Mouse (Mus musculus): ENCODE results near the gene Slc51a.
A peak's percentile ranks its signal among the peaks of the same experiment; 100 is the strongest.
"Not testable (repeated sequence)": the region's sequence is repeated elsewhere in the genome, so short reads cannot be mapped to it uniquely, and the experiment has no call there.

The Slc51a gene

DNA sequence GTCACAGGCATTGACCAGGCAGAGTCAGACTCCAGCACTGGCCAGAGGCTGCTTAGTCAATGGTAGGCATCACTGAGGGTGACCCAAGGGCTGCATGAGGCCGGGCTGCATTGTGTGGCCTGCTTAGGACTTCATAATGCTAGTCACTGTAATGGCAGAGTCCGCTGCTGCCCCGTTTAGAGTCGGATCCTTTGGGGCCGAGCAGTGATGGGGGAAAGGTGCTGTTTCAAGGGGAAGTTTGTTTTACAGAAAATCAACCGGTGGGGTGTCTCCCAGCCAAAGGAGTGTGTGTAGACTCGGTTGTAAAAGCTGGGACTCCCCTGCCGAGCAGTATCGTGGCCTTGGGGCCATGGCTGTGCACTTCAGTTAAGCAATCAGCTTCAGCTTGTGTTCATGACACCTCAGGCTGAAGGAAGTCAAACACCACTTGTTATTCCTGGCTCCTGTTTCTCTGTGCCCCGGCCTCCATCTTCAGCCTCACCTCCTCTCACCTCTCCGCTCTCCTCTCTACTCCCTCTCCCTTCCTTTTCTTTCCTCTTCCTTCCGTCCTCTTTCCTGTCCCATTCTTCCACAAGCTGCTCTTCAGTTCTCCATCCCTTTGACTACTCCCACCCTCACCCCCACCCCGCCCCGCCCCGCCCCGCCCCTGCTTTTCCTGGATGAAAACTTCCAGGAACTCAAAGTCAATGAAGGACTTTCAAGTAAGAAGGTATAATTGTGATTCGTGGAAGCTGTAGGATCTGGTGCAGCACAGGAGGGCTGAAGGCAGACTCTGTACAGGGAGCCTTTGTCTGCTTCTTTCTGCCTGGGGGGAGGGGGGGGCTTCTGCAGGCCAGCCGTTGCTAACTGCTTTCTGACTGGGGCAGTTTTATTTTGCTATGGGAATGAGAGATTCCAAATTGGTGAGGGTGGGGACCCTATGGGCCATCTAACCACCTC is 23.0 kb upstream of the Slc51a start:
- no peak for DNase-seq (ENCODE audit: low read depth in 1 of 2, low spot score in 2 of 2)

DNA sequence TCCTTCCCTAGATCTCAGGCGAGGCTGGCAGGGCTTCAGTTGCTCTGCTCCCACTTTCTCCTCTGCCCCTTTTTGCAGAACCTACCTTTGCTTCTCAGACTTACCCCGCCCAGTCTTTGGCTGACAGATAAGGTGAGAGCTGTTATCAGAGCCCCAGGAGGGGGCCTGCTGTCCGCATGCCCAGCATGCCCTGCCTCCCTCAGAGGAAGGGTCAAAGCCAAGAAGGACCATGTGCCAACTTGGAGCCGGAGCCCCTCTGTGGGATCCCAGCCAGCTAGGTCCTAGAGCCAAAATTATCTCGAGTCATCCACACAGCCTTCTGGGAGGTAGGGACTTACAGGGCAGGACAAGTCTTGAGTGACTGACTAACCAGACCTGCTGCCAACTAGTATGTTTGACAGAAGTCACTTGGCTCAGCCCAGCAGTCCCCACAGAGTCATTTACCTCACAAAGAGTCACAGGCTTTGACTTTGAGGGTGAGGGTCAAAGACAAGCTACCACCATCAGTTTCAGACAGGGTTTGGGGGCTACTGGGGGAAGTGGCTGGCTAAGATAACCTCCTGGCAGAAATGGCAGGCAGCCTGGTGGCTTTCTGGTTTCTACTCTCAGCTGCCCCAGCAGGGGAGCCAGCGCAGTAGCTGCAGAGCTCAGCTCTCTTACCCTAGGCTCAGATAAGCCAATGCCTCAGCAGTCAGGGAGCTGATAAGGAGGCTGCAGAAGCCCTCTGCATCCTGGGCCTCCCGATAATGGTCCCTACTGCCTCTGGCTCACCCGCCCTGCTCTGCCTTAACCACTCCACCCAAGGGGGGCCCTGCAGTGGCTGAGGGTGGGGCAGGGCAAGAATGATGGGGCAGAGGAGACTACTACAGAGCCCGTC is 21.6 kb upstream of the Slc51a start:
- no peak for DNase-seq (ENCODE audit: low read depth in 1 of 2, low spot score in 2 of 2)

DNA sequence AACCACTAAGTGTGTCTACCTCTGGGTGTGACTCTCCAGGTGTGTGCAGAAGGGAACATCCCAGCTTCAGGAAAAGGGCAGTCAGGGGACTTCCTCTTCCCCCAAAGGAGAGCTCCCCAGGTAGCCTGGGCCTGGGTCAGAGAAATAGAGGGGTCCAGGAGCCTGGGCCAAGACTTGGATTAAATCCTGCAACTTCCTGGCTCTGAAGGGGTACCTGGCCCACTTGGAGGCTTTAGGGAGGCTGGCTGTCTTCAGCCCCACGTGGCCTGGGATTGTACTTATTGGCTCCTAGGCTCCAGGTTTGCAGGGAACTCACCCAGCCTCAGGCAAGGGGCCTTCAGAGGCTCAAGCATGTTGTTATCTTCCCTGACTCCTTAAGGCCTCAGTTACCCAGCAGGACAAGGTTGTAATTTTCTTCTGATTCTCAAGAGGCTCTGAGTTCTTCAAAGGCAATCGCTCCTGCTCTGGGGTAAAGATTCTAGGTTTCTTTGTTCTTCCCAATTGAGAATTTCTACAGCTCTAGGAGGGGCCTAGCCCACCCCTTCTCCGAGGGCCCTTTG is 20.9 kb upstream of the Slc51a start:
- no peak for DNase-seq (ENCODE audit: low read depth in 1 of 2, low spot score in 2 of 2)

DNA sequence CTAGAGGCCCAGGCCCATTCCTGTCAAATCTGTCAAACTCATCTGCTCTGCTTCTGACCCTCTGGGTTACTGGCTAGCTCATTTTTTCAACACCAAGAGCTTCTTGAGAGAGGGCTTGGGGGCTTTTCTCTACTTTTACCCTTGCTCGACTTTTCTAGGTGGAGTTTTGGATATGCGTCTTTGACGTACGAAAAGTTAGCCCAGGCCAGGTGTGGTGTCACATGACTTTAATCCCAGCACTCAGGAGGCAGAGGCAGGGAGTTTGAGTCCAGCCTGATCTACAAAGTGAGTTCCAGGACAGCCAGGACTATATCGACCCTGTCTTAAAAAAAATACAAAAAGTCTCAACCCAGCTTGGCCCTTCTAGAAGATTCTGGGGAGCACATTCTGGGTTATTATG is 20.4 kb upstream of the Slc51a start:
- DNase-seq (ENCODE audit: low read depth in 1 of 2, low spot score in 2 of 2) = no peak

DNA sequence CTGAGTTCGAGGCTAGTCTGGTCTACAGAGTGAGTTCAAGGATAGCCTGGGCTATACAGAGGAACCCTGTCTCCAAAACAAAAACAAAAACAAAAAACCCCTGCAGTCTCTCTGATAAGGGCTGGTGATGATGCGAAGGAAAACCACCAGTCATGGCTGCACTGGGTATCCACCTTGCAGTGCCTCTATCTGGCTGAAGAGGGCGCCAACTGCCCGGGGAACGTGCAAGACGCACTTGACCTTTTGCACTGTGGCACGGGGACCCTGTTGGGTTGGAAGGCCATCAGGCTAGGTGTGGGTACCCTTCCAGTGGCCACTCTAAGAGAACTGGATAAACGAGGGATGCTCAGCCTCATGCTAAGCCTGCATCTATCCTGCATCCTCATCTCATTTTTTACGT is 19.7 kb upstream of the Slc51a start:
- DNase-seq (ENCODE audit: low read depth in 1 of 2, low spot score in 2 of 2) = peak; percentile 25 to 48

DNA sequence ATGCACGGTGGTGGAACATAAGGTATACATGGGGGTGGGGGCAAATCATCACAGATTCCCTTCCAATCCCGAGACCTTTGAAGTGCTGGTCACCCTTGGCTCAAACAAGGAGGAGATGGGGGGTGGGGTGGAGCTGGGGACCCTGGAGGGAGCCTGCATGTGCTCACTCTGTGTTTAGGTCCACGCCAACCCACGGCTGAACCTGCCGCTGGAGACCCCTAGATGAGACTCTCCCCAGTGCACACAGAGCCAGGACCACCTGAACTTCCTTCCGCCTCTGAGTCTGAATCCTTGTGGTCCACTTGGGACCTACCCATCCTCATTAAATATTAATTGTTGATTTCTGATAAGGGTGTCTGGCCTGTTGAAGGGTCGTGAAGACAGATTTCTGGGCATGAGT is 19.2 kb upstream of the Slc51a start:
- no peak for DNase-seq (ENCODE audit: low read depth in 1 of 2, low spot score in 2 of 2)

DNA sequence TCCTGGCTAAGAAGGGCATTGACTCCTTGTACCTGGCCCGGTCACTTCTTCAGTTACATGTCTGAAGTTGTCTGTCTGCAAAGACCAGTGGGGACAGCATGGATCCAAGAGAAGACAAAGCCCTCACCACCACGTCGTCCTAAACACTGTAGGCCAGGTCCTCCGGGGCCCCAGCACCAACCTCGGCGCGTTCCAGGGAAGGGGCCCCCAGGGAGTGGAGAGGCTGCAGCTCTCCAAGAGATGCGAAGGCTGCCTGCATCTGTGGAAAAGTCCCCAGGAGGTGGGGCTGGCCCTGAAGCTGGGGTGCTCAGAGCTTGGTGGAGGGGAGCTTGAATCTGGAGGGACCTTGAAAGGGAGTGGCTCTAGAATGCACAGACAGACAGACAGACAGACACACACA is 18.6 kb upstream of the Slc51a start:
- DNase-seq (ENCODE audit: low read depth in 1 of 2, low spot score in 2 of 2) = no peak

DNA sequence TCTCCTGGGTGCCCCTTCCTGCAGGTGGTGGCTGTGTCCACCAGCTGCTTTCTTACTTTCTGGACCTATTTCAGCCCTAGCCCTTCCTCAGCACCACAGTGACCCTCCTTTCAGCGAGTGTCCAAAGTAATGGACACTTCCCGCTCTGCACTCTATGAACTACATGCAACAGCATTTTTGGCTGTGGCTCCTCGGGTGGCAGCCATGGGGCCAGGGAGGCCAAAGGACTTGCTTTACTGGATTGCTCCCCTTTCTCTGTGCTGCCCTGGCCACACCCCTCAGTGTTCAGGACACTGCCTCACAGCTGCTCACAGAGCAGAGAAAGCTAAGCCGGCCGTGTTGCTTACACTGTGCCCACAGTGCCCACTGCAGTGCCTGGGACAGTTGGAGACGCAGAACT is 16.0 kb upstream of the Slc51a start:
- no peak for DNase-seq (ENCODE audit: low read depth in 1 of 2, low spot score in 2 of 2)

DNA sequence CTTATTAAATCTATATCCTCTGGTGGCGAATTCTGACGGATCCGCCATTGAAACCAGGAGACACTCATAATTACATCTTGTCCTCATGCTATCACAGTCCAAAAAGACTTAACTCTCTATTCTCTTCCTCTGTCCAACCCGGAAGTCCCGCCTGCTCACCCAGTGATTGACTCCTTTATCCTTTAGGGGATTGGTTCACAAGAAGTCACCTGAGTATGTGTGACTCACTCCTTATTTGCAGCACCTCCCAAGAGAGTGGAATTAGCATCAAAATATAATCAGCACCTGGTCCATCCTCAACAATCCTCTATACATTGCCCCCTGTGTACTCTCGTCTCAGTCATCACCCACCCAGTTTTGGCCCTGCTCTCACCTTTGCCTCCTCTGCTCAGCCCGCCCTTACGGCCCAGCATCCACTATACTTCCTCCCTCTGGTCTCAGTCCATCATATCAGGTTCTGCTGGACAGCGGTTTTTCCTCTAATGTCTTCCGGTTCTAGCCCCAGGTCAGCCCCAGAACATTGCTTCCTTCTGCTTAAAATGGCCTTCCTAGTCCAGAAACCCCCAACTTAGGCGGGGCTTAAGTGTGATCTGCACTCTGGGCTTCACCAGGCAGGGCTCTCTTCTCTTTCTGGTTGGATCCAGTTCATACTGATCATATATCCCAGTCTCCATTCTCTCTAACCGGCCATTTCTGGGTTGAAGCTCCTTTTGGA is 15.1 kb upstream of the Slc51a start:
- no peak for DNase-seq (ENCODE audit: low read depth in 1 of 2, low spot score in 2 of 2)

DNA sequence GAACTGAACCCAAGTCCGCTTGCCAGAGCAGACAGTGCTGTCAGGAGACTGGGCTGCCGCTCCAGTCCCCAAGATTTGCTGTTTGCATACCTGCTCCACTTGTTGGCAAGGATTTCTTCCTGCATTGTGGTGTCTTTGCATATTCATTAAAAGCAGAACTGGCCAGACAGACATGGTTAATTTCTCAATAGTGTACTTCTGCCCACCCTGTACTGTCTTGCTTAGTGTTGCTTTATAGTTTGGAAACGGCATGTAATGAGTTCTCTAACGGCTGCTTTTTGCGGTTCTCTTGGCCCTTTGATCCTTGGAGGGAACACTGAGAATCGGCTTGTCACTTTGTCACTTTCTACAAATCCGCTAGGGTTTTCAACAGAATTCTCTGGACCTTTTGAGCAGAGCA is 13.8 kb upstream of the Slc51a start:
- no peak for DNase-seq (ENCODE audit: low read depth in 1 of 2, low spot score in 2 of 2)

DNA sequence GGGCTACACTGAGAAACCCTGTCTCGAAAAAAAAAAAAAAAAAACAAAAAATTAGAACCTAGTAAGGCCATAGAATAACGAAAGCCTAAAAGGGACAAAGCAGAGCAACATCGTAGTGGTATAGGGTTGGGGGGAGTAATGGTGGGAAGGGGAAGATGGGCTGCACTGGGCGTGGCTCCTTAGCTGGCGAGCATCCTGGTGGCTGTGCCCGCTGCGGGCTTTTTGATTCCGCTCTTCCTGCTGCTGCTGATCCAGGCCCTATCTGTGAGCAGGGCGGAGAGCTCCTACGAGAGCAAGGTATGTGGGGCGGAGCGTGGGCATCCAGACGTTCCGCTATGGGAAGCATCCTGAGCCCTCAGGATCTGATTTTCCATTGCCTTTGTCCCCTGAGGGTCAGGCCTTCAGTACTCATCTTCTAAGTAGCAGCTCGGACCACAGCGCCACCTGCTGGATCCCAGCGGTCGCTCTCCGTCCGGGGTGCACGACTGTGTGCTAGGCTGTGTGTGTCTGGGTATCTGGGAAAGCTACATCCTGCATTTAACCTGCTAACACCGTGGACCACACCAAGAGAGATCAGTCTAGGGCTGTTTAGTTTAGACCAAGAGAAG is 11.9 kb upstream of the Slc51a start:
- peak; percentile 45 to 71 for DNase-seq (ENCODE audit: low read depth in 1 of 2, low spot score in 2 of 2)

DNA sequence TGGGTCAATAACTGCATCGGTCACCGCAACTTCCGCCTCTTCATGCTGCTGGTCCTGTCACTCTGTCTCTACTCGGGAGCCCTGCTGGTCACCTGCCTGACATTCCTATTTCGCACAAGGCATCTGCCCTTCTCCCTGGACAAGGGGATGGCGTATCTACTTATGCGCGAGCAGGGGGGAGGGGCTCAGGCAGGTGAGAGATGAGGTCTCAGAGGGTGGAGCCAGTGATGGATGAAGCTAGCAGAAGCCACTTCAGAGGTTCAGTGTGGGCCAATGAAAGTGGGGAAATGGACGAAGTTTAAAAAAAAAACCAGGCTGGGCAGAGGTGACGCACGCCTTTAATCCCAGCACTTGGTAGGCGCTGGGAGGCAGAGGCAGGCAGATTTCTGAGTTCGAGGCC is 11.3 kb upstream of the Slc51a start:
- DNase-seq (ENCODE audit: low read depth in 1 of 2, low spot score in 2 of 2) = no peak

DNA sequence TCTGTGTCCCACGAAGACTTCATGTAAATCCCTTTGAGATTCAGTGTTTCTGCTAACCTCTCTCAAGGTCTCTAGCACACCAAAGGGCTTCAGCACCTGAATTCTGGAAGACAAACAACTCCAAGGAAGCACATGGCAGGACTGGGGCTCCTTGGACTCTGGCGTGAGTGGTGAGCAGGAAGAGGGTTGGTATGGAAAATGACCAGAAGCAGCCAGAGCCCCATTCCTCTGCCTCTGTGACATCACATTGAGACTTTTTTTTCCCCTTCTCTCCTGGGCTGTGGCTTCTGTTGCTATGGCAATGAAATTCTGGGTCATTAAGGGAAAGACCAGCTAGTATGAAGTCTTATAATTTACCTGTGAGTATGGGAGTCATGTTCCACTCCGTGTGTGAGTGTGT is 8.3 kb upstream of the Slc51a start, which contains the start of gene Zdhhc19:
Zdhhc19 (plus strand) TSS at position 301 of the 400 bp plus-strand sequence.
- no peak for DNase-seq (ENCODE audit: low read depth in 1 of 2, low spot score in 2 of 2)

DNA sequence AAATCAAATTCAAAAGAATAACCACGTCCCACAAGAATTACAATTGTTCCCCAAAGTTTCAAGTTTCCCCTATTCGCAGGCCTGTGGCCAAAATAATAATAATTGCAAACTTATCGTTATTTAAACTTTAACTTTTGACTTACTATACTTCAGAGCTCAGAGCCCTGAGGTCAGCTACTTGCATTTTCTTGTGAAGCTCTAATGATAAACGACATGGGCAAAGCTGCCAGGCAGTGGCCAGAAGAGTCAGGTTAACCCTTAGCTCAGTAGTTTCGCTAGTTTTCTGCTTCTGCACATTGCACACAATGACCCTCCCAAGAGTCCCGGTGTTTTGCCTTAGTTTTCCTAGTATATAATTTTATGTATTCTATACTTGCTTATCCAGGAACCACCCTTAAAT is 6.7 kb upstream of the Slc51a start:
- DNase-seq (ENCODE audit: low read depth in 1 of 2, low spot score in 2 of 2) = not testable (repeated sequence)

DNA sequence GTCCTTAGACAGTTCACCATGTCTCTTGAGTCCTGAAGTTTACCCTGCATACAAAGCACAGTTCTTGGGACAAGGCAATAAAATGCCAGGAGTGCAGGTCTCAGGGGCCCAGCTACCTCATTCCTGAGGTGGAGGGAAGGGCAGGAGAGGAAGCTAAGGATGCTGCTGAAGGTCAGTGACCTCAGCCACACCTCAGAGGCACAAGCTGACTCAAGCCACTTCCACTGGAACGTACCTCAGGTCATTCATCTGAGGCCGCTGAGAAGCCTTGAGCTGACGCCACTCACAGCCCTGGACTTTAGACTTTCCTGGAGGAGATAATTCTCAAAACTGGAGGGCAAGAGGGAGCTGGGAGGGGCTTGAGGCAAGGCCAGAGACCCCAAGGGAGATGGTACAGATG is 1.3 kb upstream of the Slc51a start:
- no peak for DNase-seq (ENCODE audit: low read depth in 1 of 2, low spot score in 2 of 2)

DNA sequence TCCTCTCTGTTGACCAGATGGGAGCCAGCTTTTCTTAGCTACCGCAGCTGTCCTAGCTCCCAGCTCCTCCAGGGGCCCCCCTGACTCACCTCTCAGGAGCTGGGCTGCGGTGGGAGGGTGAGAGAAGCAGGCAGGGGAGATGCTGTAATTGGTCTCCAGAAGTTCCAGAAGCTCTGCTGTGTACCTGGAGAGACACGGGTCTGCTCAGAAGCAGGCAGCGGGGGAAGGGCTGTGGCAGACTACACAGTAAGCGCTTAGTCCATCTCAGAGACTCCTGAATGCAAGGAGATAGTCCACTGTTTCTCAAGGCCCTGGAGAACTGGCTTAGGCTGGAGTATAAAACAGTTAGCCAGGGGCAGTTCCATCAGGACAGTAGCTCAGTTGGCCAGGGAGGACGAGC is 1.6 kb downstream of the Slc51a start:
- no peak for DNase-seq (ENCODE audit: low read depth in 1 of 2, low spot score in 2 of 2)

DNA sequence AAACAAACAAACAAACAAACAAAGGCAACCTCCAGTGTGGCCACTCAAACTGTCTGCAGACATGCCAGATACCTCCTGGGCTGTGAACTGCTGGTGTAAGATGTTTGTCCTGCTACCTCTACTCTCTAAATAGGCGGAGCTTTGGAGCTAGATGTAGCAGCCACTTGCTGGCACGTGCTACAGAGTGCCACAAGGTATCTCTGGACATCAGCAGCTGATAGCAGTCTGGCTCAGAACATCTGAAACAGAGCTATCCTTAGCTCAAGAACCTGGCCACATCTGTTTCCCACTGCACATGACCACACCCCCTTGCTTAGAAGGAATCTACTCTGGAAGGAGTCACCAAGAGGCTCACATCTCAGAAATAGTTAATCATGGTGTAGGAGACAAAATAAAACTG is 2.5 kb downstream of the Slc51a start:
- no peak for DNase-seq (ENCODE audit: low read depth in 1 of 2, low spot score in 2 of 2)

DNA sequence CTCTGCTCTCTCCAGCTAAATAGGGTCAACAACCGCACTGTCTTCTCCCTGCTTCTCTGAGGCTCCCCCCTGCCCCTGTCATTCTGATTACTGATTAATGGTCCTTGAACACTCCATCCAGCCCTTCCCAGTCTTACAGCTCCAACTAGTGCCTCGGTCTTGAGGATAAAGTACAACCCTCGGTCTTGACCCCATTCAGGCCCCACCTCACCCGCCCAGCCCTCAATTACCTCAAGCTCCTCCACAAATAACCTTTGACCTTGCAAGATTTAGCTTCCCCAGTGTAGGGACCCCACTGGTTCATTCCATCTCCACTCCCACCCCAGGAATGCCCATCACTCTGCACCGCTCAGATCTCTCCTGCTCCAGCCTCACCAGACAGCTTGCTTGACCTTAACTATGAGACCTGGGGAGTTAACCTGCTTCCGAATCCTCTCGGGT is 3.2 kb downstream of the Slc51a start:
- DNase-seq (ENCODE audit: low read depth in 1 of 2, low spot score in 2 of 2) = no peak

DNA sequence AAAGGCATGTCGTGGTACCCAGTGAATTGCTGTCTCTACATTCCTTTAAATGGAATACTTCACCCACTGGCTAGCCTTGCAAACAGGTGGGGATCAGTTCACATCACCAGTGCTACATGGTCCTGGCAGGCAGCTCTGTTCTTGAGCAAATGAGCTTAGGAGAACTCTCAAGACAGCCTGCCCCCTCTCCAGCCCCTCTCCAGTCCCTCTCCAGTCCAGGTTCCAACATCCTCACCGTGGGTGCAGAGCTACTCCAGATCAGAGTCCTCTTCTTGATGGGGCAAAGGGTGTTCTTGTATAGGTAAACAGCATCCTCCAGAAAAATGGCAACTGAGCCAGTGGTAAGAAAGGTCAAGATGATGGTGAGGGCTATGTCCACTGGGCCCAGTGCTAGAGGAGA is 8.3 kb downstream of the Slc51a start:
- no peak for DNase-seq (ENCODE audit: low read depth in 1 of 2, low spot score in 2 of 2)

DNA sequence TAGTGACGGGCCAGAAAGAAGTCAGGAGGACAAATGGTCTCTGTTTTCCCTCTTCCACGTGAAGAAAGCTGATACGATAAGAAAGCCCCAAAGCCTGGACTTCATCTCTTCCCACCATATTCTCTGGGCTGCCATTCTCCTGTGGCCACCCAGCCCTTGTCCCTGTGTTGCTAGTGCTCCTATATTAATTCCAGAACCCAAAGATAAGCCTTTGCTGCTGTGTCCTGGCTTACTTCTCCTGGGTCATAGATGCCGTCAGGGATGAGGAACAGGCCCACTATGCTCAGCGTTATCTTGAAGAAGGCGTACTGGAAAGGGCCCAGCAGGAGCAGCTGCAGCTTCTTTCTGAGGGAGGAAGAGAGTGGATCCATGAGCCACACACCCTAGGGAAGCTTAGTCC is 10.4 kb downstream of the Slc51a start:
- no peak for DNase-seq (ENCODE audit: low read depth in 1 of 2, low spot score in 2 of 2)

Data from monocyte, adult 2 months (primary cell).